Mouse (Mus musculus): ENCODE results near the gene Calm3. TPM values are rescaled to one million over a fixed set of nuclear protein-coding genes. Genes with fewer than 3 reads are reported as not detected.

The Calm3 gene
- polyA plus RNA-seq, 1 experiment from 2014 or later = 154 TPM

DNA sequence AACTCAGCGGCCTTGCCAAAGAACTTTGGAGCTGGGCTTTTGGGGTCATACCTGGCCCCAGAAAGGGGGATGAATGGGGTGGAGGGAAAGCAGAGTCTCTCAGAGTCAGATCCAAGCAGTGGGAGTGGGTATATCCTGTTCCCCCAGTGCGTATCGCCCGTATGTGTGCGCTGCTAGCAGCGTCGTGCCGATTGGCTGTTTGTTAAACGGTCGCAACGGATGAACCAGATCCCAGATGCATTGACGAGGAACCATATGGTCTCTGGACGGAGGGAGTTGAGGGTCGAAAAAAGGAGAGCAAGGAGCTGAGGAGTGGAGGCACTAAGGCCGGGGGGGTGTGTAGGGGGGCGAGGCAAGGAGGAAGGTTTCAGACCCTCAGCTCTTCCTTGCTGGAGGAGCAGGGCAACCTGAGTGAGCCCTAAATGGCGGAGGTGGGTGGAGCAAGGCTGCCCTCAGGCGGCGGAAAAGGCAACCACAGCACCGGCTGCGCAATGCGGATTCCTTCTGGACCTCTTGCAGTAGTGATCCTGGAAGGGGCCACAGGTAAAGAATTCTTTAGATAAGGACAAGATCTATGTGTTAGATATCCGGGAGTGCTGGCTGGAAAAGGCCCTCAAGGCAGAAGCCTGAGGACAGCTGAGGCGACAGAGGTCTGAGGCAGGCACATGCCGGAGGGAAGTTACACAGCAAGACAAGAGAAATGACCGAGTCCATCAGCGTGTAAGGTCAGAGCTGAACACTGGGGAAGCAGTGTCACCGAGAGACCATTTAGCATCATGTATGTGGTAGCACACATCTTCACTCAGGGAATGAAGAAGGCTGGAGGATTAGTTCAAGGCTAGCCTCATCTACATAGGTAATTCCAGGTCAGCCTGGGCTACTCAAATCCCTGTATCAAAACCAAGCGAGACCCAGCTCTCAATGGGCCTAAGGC is 26.3 kb upstream of the Calm3 start:
- peak overlapping the region; percentile 37 for H3K4me3 ChIP-seq (ENCODE audit: low read length)
- H3K9ac ChIP-seq (replicated peaks; ENCODE audit: low read length) = peak overlapping the region; percentile 49
- peaks cover 49% of the 10 kb centered on the region for H3K27me3 ChIP-seq (ENCODE audit: insufficient read depth, low read length)
- no peak overlapping the region for H3K27ac ChIP-seq (ENCODE audit: low read length)
- H3K9me3 ChIP-seq (ENCODE audit: low read length) = no peaks in the 10 kb centered on the region
- H3K4me2 ChIP-seq (replicated peaks; ENCODE audit: low read depth, low read length) = peak overlapping the region; percentile 56
- ATAC-seq (ENCODE audit: low FRiP score, low TSS enrichment) = peak; percentile 28
- peaks cover 37% of the 10 kb centered on the region for H3K4me1 ChIP-seq (ENCODE audit: insufficient read depth, low read length)
- 12% methylated on average over 29 of the region's 29 CpGs for WGBS
- no peaks in the 10 kb centered on the region for H3K36me3 ChIP-seq (ENCODE audit: insufficient read depth, low read length)

DNA sequence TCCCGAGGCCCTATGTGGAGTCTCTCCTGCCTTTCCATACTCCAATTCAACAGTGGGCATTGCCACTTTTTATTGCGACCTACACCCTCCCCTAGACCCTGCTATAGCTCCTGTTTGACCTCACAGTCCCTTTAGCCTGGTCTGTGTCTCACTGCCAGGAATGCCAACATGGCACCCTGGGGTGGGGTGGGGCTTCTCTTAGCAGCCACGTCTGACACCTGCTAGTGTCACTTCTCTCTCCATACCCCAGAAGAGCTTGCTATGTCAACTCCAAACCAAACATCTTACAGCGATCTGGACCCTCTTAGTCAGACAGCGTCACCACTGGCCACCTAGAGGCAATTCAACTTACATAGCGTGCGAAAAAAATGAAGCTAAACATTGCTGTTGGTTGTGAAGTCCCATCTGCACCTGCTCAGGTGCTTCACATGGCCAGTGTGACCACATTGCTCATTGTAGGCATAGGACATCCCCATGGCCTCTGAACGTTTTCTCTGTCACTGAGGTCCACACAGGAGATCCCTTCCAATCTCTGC is 25.1 kb upstream of the Calm3 start:
- H3K27me3 ChIP-seq (ENCODE audit: insufficient read depth, low read length) = peaks cover 52% of the 10 kb centered on the region
- no peak for ATAC-seq (ENCODE audit: low FRiP score, low TSS enrichment)
- H3K4me2 ChIP-seq (replicated peaks; ENCODE audit: low read depth, low read length) = no peak overlapping the region
- peaks cover 46% of the 10 kb centered on the region for H3K4me1 ChIP-seq (ENCODE audit: insufficient read depth, low read length)
- H3K4me3 ChIP-seq (ENCODE audit: low read length) = no peak overlapping the region
- H3K9me3 ChIP-seq (ENCODE audit: low read length) = no peaks in the 10 kb centered on the region
- H3K36me3 ChIP-seq (ENCODE audit: insufficient read depth, low read length) = no peaks in the 10 kb centered on the region
- 70% methylated on average over 8 of the region's 8 CpGs for WGBS
- no peak overlapping the region for H3K9ac ChIP-seq (replicated peaks; ENCODE audit: low read length)
- no peak overlapping the region for H3K27ac ChIP-seq (ENCODE audit: low read length)

DNA sequence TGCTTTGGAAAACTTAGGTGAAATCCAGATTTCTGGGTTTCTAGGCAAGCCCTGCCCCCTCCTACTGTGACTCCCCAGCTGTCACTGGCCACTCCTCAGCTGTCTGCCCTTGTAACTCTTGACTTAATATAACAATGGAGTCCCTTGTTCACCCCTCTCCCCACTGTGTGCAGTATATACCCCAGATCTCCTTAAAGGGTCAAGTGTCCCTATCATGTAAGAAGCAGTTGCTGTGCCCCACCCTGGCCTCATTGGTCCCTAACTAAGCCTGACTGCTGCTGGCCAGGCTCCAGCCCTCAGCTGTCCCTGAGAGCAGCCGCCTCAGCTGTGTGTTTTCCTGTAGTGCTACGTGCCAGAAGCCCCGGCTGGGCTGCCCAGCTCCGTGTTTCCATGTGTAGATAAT is 24.0 kb upstream of the Calm3 start:
- 12% methylated on average over 4 of the region's 4 CpGs for WGBS
- Histone ChIP-seq H3K4me2 (replicated peaks; ENCODE audit: low read depth, low read length) (0 out of 2 replicates have a peak overlapping the region, but pooled peaks have one; percentile 63), H3K27ac (ENCODE audit: low read length) (no peak overlapping the region), H3K9me3 (ENCODE audit: low read length) (no peaks in the 10 kb centered on the region), H3K36me3 (ENCODE audit: insufficient read depth, low read length) (no peaks in the 10 kb centered on the region), H3K27me3 (ENCODE audit: insufficient read depth, low read length) (peaks cover 52% of the 10 kb centered on the region), H3K4me1 (ENCODE audit: insufficient read depth, low read length) (peaks cover 48% of the 10 kb centered on the region), H3K4me3 (ENCODE audit: low read length) (no peak overlapping the region), H3K9ac (replicated peaks; ENCODE audit: low read length) (no peak overlapping the region)
- no peak for ATAC-seq (ENCODE audit: low FRiP score, low TSS enrichment)

DNA sequence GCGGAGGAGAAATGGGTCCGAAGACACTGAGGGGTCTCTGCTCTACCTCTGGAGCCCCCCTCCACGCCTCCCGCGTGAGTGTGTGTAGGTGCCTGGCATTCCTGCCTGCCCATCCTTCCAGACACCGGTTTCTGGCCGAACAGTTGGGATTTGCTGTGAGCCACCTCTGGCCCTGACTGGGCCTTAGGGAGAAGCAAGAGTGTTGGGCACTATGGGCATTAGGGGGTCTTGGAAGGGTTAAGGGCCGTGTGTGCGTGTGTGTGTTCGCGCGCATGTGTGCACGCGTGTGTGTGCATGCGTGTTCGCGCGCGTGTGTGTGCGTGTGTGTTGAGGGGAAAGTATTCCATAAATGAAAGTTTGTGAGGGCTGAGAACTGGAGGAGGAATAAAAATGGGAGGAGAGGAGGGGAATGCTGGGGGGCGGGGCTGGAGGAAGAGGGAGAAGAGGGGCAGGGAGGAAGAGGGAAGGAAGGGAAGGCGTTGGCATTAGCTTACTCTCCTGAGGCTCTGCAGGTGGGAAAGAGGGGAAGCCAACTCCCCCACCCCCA is 23.5 kb upstream of the Calm3 start:
- Histone ChIP-seq H3K27ac (ENCODE audit: low read length) (no peak overlapping the region), H3K4me3 (ENCODE audit: low read length) (peak overlapping the region; percentile 44), H3K4me2 (replicated peaks; ENCODE audit: low read depth, low read length) (peak overlapping the region; percentile 63), H3K9ac (replicated peaks; ENCODE audit: low read length) (peak overlapping the region; percentile 62), H3K9me3 (ENCODE audit: low read length) (no peaks in the 10 kb centered on the region), H3K36me3 (ENCODE audit: insufficient read depth, low read length) (no peaks in the 10 kb centered on the region), H3K4me1 (ENCODE audit: insufficient read depth, low read length) (peaks cover 48% of the 10 kb centered on the region), H3K27me3 (ENCODE audit: insufficient read depth, low read length) (peaks cover 52% of the 10 kb centered on the region)
- WGBS = 15% methylated on average over 22 of the region's 22 CpGs
- no peak for ATAC-seq (ENCODE audit: low FRiP score, low TSS enrichment)

DNA sequence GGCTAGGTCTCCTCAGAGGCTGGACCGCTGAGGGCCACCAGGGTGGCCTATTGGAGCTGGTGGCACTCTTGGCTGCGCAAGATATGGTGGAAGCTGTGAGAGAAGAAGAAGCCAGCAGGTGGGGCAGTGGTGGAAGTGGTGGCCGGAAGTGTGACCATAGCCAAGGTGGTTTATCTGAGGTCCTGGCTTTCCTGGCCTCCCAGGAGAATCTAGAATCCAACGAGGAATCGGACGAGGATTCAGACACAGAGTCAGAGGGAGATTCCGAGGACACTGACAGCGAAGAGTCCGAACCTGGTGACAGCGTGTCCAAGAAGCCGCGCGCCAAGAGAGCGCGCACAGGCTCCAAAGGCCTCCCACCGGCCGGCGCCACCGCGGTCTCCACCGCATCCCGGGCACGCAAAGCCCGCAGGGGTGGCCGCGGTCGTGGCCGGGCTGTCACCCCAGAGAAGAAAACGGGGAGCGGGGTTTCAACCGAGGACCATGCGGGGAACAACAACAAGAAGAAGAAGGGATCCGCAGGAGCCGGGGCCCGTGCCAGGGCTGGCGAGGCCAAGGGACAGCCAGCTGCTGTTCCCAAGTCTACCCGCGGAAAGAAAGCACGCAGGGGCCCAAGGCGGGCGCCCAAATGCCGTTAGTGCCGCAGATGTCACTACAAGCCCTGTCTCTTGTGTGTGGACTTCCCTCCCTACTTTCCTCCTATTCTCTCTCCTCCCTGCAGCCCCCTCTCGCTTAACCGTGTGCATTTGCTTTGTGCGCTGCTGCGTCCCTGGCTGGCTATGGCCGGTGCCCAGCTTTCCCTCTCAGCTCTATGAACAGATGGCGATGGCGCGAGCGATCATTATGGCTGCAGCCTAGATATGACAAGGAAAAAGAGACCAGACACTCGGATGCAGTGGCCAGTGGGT is 22.8 kb upstream of the Calm3 start:
- H3K4me2 ChIP-seq (replicated peaks; ENCODE audit: low read depth, low read length) = peak overlapping the region; percentile 63
- ATAC-seq (ENCODE audit: low FRiP score, low TSS enrichment) = no peak
- WGBS = 7% methylated on average over 52 of the region's 53 CpGs
- peak overlapping the region; percentile 44 for H3K4me3 ChIP-seq (ENCODE audit: low read length)
- no peak overlapping the region for H3K27ac ChIP-seq (ENCODE audit: low read length)
- H3K9me3 ChIP-seq (ENCODE audit: low read length) = no peaks in the 10 kb centered on the region
- H3K4me1 ChIP-seq (ENCODE audit: insufficient read depth, low read length) = peaks cover 48% of the 10 kb centered on the region
- no peaks in the 10 kb centered on the region for H3K36me3 ChIP-seq (ENCODE audit: insufficient read depth, low read length)
- H3K9ac ChIP-seq (replicated peaks; ENCODE audit: low read length) = peak overlapping the region; percentile 62
- peaks cover 52% of the 10 kb centered on the region for H3K27me3 ChIP-seq (ENCODE audit: insufficient read depth, low read length)

DNA sequence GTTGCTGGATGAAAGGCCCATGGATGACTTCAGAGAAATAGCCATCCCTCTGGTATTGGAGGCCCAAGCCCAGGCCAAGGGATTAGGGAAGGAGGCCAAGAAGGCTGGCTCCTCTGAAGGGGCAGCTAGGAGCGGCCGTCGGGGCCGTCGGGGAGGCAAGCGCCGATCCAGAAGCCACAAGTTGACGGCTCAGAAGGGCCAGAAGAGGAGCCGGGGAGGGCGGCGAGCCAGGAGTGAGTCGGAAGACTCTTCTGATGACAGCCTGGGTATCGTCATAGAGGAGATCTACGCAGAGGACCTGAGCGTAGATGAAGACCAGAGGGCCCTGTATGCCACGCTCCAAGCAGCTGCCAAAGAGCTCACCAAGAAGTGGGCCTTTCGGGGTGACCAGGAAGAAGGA is 21.5 kb upstream of the Calm3 start:
- peaks cover 52% of the 10 kb centered on the region for H3K27me3 ChIP-seq (ENCODE audit: insufficient read depth, low read length)
- ATAC-seq (ENCODE audit: low FRiP score, low TSS enrichment) = no peak
- H3K4me2 ChIP-seq (replicated peaks; ENCODE audit: low read depth, low read length) = peak overlapping the region; percentile 88
- WGBS = 23% methylated on average over 17 of the region's 17 CpGs
- H3K27ac ChIP-seq (ENCODE audit: low read length) = no peak overlapping the region
- peak overlapping the region; percentile 5 for H3K9ac ChIP-seq (replicated peaks; ENCODE audit: low read length)
- H3K36me3 ChIP-seq (ENCODE audit: insufficient read depth, low read length) = no peaks in the 10 kb centered on the region
- H3K4me1 ChIP-seq (ENCODE audit: insufficient read depth, low read length) = peaks cover 52% of the 10 kb centered on the region
- peak overlapping the region; percentile 71 for H3K4me3 ChIP-seq (ENCODE audit: low read length)
- H3K9me3 ChIP-seq (ENCODE audit: low read length) = no peaks in the 10 kb centered on the region

DNA sequence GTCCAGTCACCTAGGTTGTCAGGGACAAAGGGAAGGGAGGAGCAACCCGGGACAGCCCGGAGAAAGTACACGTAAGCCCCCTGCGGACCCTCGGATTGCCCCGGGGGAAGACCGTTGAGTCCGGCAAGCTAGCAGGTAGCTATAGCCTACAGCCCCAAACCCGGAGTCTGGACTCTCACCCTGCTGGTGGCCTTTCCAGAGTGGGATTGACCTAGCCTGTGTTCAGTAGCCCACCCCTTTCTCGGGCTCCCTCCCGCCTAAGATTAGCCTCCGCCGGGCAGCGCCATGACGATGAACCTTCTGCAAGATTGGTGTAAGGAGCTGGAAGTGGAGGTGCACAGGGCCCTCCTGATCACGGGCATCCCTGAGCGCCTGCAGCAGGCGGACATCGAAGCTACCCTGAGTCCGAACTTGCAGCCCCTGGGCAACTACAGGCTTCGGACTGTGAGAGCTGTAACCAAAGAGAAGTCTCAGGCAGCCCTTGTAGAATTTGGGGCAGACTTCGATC is 20.9 kb upstream of the Calm3 start:
- no peak overlapping the region for H3K27ac ChIP-seq (ENCODE audit: low read length)
- peak overlapping the region; percentile 88 for H3K4me2 ChIP-seq (replicated peaks; ENCODE audit: low read depth, low read length)
- no peaks in the 10 kb centered on the region for H3K36me3 ChIP-seq (ENCODE audit: insufficient read depth, low read length)
- 2% methylated on average over 22 of the region's 22 CpGs for WGBS
- peak overlapping the region; percentile 71 for H3K4me3 ChIP-seq (ENCODE audit: low read length)
- no peaks in the 10 kb centered on the region for H3K9me3 ChIP-seq (ENCODE audit: low read length)
- ATAC-seq (ENCODE audit: low FRiP score, low TSS enrichment) = peak; percentile 46
- peak overlapping the region; percentile 81 for H3K9ac ChIP-seq (replicated peaks; ENCODE audit: low read length)
- peaks cover 52% of the 10 kb centered on the region for H3K4me1 ChIP-seq (ENCODE audit: insufficient read depth, low read length)
- H3K27me3 ChIP-seq (ENCODE audit: insufficient read depth, low read length) = peaks cover 50% of the 10 kb centered on the region

DNA sequence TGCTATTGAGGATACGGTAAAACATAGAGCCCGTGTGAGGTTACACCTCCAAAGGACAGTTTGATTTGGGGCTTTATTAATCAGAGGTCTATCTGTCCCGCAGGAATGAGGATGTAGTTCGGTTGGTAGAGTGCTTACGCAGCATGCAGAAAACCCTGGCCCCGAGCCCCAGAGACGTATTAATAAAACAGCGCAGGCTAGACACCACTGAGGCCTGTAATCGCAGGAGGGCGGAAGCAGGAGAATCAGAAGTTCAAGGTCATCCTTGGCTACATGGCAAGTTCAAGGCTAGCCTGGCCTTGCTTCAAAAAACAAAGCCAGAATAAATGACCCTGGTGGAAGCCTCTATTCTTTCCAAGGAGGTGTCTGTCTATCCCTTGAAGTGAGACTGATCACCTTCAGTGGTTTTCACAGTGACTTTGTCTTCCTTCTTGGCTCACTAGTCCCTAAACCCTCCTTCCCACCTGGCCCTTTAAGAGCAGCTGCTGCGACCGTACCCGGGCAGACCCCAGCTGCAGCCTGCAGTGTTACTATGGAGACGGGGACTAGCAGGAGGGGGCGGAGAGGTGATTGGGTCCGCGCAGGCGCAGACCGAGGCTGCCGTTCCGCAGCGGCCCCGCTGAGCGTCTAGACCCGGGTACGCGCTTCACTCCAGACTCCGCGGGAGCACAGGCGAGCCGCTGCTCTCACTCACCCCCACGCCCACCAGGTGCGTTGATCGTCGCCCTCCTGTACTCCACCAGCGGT is 20.3 kb upstream of the Calm3 start, which contains the start of gene Pnmal2:
Gene Pnmal2 (plus strand): TSS at position 622 of the 747 bp plus-strand sequence.
- peak within 1 kb of the TSS; percentile 71 for H3K4me3 ChIP-seq (ENCODE audit: low read length)
- no peaks in the 10 kb centered on the region for H3K9me3 ChIP-seq (ENCODE audit: low read length)
- H3K4me1 ChIP-seq (ENCODE audit: insufficient read depth, low read length) = peaks cover 47% of the 10 kb centered on the region
- peak within 1 kb of the TSS; percentile 81 for H3K9ac ChIP-seq (replicated peaks; ENCODE audit: low read length)
- WGBS = 13% methylated on average over 36 of the region's 36 CpGs
- peaks cover 44% of the 10 kb centered on the region for H3K27me3 ChIP-seq (ENCODE audit: insufficient read depth, low read length)
- ATAC-seq (ENCODE audit: low FRiP score, low TSS enrichment) = peak; percentile 84
- H3K4me2 ChIP-seq (replicated peaks; ENCODE audit: low read depth, low read length) = peak within 1 kb of the TSS; percentile 88
- no peak within 1 kb of the TSS for H3K27ac ChIP-seq (ENCODE audit: low read length)
- no peaks in the 10 kb centered on the region for H3K36me3 ChIP-seq (ENCODE audit: insufficient read depth, low read length)
